Mouse (Mus musculus): ENCODE data around the gene Miga2. TPM values are rescaled to one million over a fixed set of nuclear protein-coding genes. Genes with fewer than 3 reads are reported as not detected.

The Miga2 gene
- polyA plus RNA-seq, 1 experiment from 2014 or later = 28.9 TPM

DNA sequence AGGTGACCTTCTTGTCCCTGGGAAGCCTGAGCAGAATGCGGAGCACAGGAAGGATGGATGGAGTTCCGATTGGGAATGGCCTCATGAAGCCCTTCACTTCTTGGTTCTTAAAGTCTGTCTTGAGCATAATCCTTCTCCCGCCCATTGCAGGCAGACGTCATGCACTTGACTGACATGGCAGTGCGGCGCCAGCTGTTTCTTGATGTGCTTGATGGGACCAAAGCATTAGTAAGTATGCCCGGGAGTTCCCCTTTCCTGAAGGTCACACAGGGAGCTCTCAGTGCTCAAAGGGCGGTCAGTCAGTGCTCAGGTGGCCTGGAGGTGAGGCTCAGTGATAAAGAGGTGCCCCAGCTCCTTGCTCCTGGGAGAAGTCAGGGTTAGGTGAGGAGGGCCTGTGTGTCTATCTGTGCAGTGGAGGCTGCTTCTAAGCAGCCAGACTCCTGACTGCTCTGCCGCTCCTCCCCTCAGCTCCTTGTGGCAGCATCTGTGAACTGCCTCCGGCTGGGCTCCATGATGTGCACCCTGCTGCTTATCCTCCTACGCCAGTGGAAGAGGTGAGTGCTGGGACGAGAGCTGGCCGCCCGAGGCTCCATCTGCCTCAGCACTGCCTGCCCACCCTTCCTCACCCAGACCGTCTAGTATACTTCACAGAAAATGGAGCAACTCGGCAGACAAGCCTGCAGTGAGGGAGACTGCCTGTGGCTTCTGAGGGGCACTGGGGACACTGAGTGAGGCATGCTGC is 27.7 kb upstream of the Miga2 start:
- Histone ChIP-seq H3K27ac (ENCODE audit: low read depth, low read length) (no peak overlapping the region), H3K27me3 (ENCODE audit: control insufficient read depth, insufficient read depth, low read length) (no peaks in the 10 kb centered on the region), H3K4me1 (ENCODE audit: control insufficient read depth, insufficient read depth, low read length) (no peaks in the 10 kb centered on the region), H3K9me3 (ENCODE audit: control insufficient read depth, low read length) (no peaks in the 10 kb centered on the region), H3K4me2 (ENCODE audit: low read depth, low read length) (no peak overlapping the region), H3K4me3 (ENCODE audit: low read depth, low read length) (no peak overlapping the region), H3K9ac (replicated peaks; ENCODE audit: low read depth, low read length) (no peak overlapping the region), H3K36me3 (ENCODE audit: control insufficient read depth, insufficient read depth, low read length) (peaks cover 87% of the 10 kb centered on the region)
- no peak for ATAC-seq (ENCODE audit: low read depth)
- WGBS = 87% methylated on average over 16 of the region's 16 CpGs

DNA sequence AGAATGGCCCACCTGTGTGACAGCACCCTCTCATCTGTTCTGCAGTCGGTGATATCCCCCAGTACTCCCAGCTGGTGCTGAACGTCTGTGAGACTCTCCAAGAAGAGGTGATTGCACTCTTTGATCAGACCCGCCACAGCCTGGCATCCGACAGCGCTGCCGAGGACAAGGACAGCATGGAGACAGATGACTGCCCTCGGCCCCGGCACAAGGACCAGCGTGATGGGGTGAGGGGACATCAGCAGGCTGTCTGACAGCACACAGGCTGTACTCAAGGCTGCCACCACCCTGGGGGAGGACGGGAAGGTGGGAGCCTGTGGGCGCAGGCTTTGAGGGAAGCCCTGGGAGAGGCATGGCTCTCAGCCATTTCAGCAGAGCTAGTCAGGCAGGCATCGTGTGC is 26.9 kb upstream of the Miga2 start:
- Histone ChIP-seq H3K27ac (ENCODE audit: low read depth, low read length) (no peak overlapping the region), H3K9ac (replicated peaks; ENCODE audit: low read depth, low read length) (no peak overlapping the region), H3K9me3 (ENCODE audit: control insufficient read depth, low read length) (no peaks in the 10 kb centered on the region), H3K36me3 (ENCODE audit: control insufficient read depth, insufficient read depth, low read length) (peaks cover 91% of the 10 kb centered on the region), H3K4me1 (ENCODE audit: control insufficient read depth, insufficient read depth, low read length) (no peaks in the 10 kb centered on the region), H3K4me3 (ENCODE audit: low read depth, low read length) (no peak overlapping the region), H3K27me3 (ENCODE audit: control insufficient read depth, insufficient read depth, low read length) (no peaks in the 10 kb centered on the region), H3K4me2 (ENCODE audit: low read depth, low read length) (no peak overlapping the region)
- WGBS = 88% methylated on average over 12 of the region's 12 CpGs
- no peak for ATAC-seq (ENCODE audit: low read depth)

DNA sequence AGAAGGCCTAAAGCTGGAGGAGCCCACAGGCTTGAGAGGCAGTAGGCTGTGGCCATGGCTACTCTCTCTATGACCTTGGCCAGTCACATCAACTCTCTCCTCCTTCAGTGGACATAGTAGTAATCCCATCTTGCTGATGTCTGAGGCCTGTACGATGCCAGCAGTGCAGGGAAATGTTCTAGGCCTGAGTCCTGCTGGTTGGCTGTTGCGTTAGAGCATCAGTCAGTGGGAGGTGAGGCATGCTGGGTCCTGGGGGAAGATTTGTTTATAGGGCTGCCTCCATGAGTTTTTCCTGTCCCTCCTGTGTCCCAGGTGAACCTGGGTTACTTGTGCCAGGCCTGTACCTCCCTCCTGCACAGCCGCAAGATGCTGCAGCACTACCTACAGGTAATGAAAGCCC is 22.0 kb upstream of the Miga2 start:
- H3K4me2 ChIP-seq (ENCODE audit: low read depth, low read length) = no peak overlapping the region
- H3K27me3 ChIP-seq (ENCODE audit: control insufficient read depth, insufficient read depth, low read length) = no peaks in the 10 kb centered on the region
- WGBS = 94% methylated on average over 3 of the region's 3 CpGs
- H3K36me3 ChIP-seq (ENCODE audit: control insufficient read depth, insufficient read depth, low read length) = peaks cover 90% of the 10 kb centered on the region
- no peaks in the 10 kb centered on the region for H3K4me1 ChIP-seq (ENCODE audit: control insufficient read depth, insufficient read depth, low read length)
- H3K4me3 ChIP-seq (ENCODE audit: low read depth, low read length) = no peak overlapping the region
- no peak overlapping the region for H3K9ac ChIP-seq (replicated peaks; ENCODE audit: low read depth, low read length)
- ATAC-seq (ENCODE audit: low read depth) = no peak
- no peak overlapping the region for H3K27ac ChIP-seq (ENCODE audit: low read depth, low read length)
- H3K9me3 ChIP-seq (ENCODE audit: control insufficient read depth, low read length) = no peaks in the 10 kb centered on the region

DNA sequence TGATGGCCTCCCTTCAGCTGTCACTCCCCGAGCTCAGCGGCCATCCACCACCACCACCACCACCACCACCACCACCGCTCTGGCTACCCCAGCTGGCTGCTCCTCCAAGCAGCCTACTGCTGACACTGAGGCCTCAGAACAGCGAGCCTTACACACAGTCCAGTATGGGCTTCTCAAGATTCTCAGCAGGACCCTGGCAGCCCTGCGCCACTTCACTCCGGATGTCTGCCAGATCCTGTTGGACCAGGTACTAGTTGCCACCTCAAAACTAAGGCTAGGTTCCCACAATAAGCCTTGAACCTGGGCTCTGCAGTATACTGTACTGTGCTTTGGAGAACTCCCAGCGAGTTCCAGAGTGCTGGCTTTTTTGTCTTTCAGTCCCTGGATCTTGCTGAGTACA is 21.5 kb upstream of the Miga2 start:
- H3K27me3 ChIP-seq (ENCODE audit: control insufficient read depth, insufficient read depth, low read length) = no peaks in the 10 kb centered on the region
- no peak overlapping the region for H3K4me3 ChIP-seq (ENCODE audit: low read depth, low read length)
- H3K9ac ChIP-seq (replicated peaks; ENCODE audit: low read depth, low read length) = no peak overlapping the region
- no peak overlapping the region for H3K27ac ChIP-seq (ENCODE audit: low read depth, low read length)
- no peak overlapping the region for H3K4me2 ChIP-seq (ENCODE audit: low read depth, low read length)
- 94% methylated on average over 7 of the region's 7 CpGs for WGBS
- H3K36me3 ChIP-seq (ENCODE audit: control insufficient read depth, insufficient read depth, low read length) = peaks cover 86% of the 10 kb centered on the region
- H3K9me3 ChIP-seq (ENCODE audit: control insufficient read depth, low read length) = no peaks in the 10 kb centered on the region
- H3K4me1 ChIP-seq (ENCODE audit: control insufficient read depth, insufficient read depth, low read length) = no peaks in the 10 kb centered on the region
- no peak for ATAC-seq (ENCODE audit: low read depth)

DNA sequence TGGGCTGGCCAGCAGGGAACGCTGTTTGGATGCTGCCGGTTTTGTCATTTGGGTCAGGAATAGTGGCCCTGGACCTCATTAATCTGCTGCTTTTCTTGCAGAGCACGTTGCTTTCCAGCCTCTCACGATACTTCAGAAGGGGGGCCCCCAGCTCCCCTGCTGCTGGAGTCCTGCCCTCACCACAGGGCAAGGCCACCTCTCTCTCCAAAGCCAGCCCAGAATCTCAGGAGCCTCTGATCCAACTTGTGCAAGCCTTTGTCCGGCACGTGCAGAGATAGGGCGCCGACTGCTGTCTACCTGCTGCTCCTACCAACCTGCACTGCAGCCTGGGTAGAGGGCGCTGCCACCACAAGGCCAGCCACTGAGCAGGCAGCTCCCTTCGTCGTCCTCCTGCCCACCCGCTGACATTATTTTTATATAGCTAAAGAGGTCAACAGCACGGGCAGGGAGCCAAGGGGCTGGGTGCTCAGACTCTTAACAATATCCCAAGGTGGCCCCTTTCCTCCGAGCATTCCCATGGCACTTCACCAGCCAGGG is 20.4 kb upstream of the Miga2 start:
- H3K9ac ChIP-seq (replicated peaks; ENCODE audit: low read depth, low read length) = no peak overlapping the region
- 72% methylated on average over 14 of the region's 14 CpGs for WGBS
- H3K27ac ChIP-seq (ENCODE audit: low read depth, low read length) = no peak overlapping the region
- no peak overlapping the region for H3K4me2 ChIP-seq (ENCODE audit: low read depth, low read length)
- H3K36me3 ChIP-seq (ENCODE audit: control insufficient read depth, insufficient read depth, low read length) = peaks cover 84% of the 10 kb centered on the region
- no peaks in the 10 kb centered on the region for H3K4me1 ChIP-seq (ENCODE audit: control insufficient read depth, insufficient read depth, low read length)
- no peak for ATAC-seq (ENCODE audit: low read depth)
- H3K27me3 ChIP-seq (ENCODE audit: control insufficient read depth, insufficient read depth, low read length) = no peaks in the 10 kb centered on the region
- no peaks in the 10 kb centered on the region for H3K9me3 ChIP-seq (ENCODE audit: control insufficient read depth, low read length)
- H3K4me3 ChIP-seq (ENCODE audit: low read depth, low read length) = no peak overlapping the region

DNA sequence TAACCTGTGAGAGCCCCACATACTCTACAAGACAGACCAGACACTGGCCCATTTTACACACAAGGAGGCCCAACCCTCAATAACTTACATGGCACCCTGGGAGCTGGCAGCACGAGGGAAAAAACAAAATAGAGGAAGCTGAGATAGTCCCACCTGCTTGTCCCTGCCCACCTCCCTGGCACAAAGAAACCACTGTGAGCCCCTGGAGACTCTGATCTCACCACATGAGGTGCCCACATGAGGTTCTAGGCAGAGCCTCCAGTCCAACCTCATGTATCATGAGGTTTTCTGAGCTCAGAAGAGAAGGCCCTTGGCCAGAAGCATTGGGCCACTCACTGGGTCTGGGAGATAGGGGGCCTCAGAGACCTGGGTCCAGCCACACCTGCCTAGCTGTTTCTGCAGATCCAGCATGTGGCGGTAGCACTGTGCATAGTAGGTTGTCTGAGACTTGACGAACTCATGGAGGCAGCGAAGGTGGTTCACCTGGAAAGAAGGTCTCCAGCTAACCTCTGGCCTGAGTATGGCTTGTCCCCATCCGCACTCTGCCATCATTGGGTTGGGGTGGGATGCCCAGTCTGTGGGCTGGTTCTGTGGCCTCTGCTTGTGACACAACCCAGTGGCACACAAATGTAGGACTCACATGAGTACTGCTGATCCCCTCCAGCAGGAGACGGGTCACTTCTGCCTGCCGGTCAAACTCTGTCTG is 17.9 kb upstream of the Miga2 start:
- H3K27me3 ChIP-seq (ENCODE audit: control insufficient read depth, insufficient read depth, low read length) = no peaks in the 10 kb centered on the region
- H3K9ac ChIP-seq (replicated peaks; ENCODE audit: low read depth, low read length) = no peak overlapping the region
- ATAC-seq (ENCODE audit: low read depth) = no peak
- no peak overlapping the region for H3K4me2 ChIP-seq (ENCODE audit: low read depth, low read length)
- peaks cover 85% of the 10 kb centered on the region for H3K36me3 ChIP-seq (ENCODE audit: control insufficient read depth, insufficient read depth, low read length)
- WGBS = 90% methylated on average over 7 of the region's 7 CpGs
- H3K27ac ChIP-seq (ENCODE audit: low read depth, low read length) = no peak overlapping the region
- H3K4me1 ChIP-seq (ENCODE audit: control insufficient read depth, insufficient read depth, low read length) = no peaks in the 10 kb centered on the region
- no peaks in the 10 kb centered on the region for H3K9me3 ChIP-seq (ENCODE audit: control insufficient read depth, low read length)
- H3K4me3 ChIP-seq (ENCODE audit: low read depth, low read length) = no peak overlapping the region

DNA sequence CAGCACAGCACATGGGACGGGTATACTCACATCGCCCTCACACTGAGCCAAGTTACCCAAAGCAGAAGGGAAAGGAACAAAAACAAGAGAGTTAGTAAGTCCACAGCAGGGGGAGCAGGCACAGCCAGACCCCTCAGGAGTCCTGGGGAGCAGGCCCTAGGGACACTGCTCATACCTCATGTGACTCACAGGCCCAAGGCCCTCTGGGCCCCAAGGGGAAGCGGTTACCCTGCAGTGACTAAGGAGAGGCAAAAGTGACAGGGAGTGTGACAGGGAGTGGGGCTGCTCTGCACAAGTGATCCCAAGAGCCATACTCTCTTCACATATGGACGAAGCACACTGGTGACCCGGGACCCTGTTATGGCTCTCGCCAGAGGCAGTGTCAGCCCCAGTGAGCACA is 14.8 kb upstream of the Miga2 start:
- 92% methylated on average over 6 of the region's 6 CpGs for WGBS
- no peak for ATAC-seq (ENCODE audit: low read depth)

DNA sequence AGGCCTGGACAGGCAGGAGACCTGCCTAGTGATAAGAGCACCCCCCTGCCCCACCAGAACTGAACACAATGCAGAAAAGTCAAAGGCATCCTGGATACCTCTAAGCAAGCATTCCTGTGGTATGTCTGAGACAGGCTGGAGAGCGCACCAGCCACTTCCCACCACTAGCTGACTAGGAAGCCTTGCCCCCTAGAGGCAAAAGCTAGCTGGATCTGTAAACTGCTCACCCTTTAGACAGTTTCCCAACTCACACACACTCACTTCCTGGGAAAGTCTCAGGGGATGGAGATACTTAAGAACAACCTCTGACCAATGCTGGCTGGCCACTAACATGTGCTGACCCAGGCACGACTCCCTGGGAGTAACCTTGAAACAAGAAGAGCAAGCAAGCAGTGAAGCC is 12.9 kb upstream of the Miga2 start:
- Histone ChIP-seq H3K27ac (ENCODE audit: low read depth, low read length) (no peak overlapping the region), H3K27me3 (ENCODE audit: control insufficient read depth, insufficient read depth, low read length) (no peaks in the 10 kb centered on the region), H3K4me1 (ENCODE audit: control insufficient read depth, insufficient read depth, low read length) (no peaks in the 10 kb centered on the region), H3K36me3 (ENCODE audit: control insufficient read depth, insufficient read depth, low read length) (peaks cover 52% of the 10 kb centered on the region), H3K9me3 (ENCODE audit: control insufficient read depth, low read length) (no peaks in the 10 kb centered on the region), H3K4me2 (ENCODE audit: low read depth, low read length) (no peak overlapping the region), H3K4me3 (ENCODE audit: low read depth, low read length) (no peak overlapping the region), H3K9ac (replicated peaks; ENCODE audit: low read depth, low read length) (no peak overlapping the region)
- no peak for ATAC-seq (ENCODE audit: low read depth)
- 82% methylated on average over 2 of the region's 2 CpGs for WGBS

More for the DNA sequence above, 14.8 kb upstream of the Miga2 start:
- no peaks in the 10 kb centered on the region for H3K27me3 ChIP-seq (ENCODE audit: control insufficient read depth, insufficient read depth, low read length)
- no peaks in the 10 kb centered on the region for H3K4me1 ChIP-seq (ENCODE audit: control insufficient read depth, insufficient read depth, low read length)
- H3K27ac ChIP-seq (ENCODE audit: low read depth, low read length) = no peak overlapping the region
- H3K9me3 ChIP-seq (ENCODE audit: control insufficient read depth, low read length) = no peaks in the 10 kb centered on the region
- no peak overlapping the region for H3K4me2 ChIP-seq (ENCODE audit: low read depth, low read length)
- H3K4me3 ChIP-seq (ENCODE audit: low read depth, low read length) = no peak overlapping the region
- H3K9ac ChIP-seq (replicated peaks; ENCODE audit: low read depth, low read length) = no peak overlapping the region
- H3K36me3 ChIP-seq (ENCODE audit: control insufficient read depth, insufficient read depth, low read length) = peaks cover 70% of the 10 kb centered on the region

DNA sequence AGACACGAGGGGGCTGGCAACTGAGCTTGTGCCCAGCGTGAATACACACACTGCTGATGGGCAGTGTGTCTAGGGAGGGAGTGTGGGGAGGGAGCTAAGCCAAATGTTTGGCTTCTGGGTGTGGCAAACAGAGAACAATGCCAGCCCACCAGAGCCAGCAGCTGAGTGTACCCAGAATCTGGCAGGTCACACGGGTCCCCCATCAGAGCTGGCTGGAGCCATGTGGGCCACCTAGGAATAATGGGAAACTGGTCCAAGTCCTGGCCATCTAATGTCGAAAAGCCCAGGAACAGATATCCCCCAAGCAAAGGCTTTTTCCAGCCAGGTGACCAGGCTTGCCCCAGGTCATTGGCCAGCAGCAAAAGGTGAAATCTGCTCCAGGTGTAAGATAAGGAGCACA is 8.2 kb upstream of the Miga2 start:
- Histone ChIP-seq H3K36me3 (ENCODE audit: control insufficient read depth, insufficient read depth, low read length) (peaks cover 15% of the 10 kb centered on the region), H3K4me2 (ENCODE audit: low read depth, low read length) (no peak overlapping the region), H3K4me1 (ENCODE audit: control insufficient read depth, insufficient read depth, low read length) (peaks cover 15% of the 10 kb centered on the region), H3K27me3 (ENCODE audit: control insufficient read depth, insufficient read depth, low read length) (no peaks in the 10 kb centered on the region), H3K4me3 (ENCODE audit: low read depth, low read length) (no peak overlapping the region), H3K9me3 (ENCODE audit: control insufficient read depth, low read length) (no peaks in the 10 kb centered on the region), H3K9ac (replicated peaks; ENCODE audit: low read depth, low read length) (no peak overlapping the region), H3K27ac (ENCODE audit: low read depth, low read length) (no peak overlapping the region)
- WGBS = 68% methylated on average over 4 of the region's 4 CpGs
- ATAC-seq (ENCODE audit: low read depth) = no peak

Measured in neural tube, embryonic 14.5 days (tissue).